Mouse (Mus musculus) neutrophil, adult 5-6 weeks (primary cell): ENCODE results near the gene Mrps17. TPM values are rescaled to one million over a fixed set of nuclear protein-coding genes. Genes with fewer than 3 reads are reported as not detected.
"Not testable (repeated sequence)": the region's sequence is repeated elsewhere in the genome, so short reads cannot be mapped to it uniquely, and the experiment has no call there.

ENCODE experiments used
- ATAC-seq: fragments of 151-379, 151-347 bp; 2 replicates; pipeline ENCODE4 v1.8.0; 2017; ENCODE audit warnings: mild to moderate bottlenecking, moderate TSS enrichment; ENCODE audit not compliant: insufficient number of reproducible peaks, poor library complexity, low FRiP score, severe bottlenecking; ENCODE audit errors: extremely low read depth
- total RNA-seq: library from RNA; stranded (forward); fragments of 200-1000 nt; gene quantifications from 2 replicates; pipeline ENCODE4 v1.2.3, GENCODE M21; 2017

Gene Mrps17
- total RNA-seq: 36.1 and 42.6 TPM in 2 replicates

DNA sequence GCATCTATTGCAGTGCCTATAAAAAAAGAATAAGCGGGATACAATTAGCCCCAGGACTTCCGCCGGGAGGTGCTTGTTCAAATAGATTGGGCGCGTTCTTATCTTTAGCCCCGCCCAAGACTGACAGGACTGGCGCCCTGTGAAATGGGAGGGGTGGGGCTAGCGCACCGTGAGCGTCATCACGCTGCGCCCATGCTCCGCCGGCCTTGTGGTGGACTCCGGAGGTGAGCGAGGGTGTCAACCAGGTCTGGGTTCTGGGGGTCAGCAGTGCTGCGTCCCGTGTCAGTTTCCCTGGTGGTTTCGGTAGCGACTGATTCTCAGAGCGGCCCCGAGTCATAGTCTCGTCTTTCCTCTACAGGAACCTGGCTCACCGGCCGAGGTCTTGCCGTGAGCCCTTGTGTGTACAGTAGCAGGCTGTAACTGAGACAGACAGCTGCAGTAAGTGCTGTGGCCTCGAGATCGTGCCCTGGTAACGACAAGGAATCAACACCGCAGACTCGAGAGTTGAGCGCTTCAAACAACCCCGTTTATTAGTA lies at the start of gene Mrps17:
Gene Mrps17, plus strand, starts transcription at position 172 of the 536 bp plus-strand sequence.
- peak; percentile 99 for ATAC-seq

DNA sequence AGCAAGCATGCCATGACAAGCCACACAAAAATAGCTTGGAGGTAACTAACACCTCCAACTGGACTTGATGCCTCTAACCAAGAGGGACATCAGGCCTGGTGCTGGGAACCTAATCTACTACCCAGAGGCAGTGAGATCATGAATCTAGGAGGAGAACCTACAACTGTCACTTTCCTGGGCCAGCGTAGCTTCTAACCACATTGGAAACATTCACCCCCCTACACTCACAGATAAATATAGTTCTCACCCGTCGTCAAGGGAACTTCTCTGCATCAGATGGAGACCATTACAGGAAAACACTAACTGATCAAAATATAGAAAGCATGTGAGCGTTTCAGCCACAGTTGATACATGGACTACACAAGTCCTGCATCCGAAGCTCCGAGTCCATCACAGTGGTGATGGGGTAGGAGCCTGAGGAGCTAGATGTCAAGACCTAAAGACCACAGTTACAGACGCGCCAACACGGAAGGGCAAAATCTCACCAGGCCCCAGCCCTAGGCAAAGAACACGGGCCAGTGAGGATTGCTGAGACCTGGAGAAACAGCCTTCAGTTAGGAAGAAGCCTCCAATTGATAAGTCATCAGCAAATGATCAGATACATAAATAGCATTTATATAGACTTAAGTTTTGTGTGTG lies 48.9 kb upstream of the Mrps17 start:
- ATAC-seq: no peak

DNA sequence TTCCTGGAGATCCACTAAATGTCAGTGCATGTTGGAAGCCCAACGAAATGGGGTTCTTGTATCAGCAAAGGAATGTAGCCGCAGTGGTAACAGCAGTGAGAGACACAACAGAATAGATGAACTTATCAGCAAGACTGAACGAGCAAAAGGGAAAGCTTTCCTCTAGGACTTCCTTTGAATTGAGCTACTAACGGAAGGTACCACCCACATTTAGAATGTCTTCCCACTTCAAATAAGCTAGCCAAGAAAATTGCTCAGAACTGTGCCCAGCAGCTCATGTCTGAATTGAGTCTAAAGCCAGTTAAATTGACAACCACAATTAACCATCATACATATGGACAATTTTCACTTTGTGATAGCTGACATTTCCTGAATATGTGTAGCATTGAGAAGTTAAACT lies 47.4 kb upstream of the Mrps17 start:
- no peak for ATAC-seq

DNA sequence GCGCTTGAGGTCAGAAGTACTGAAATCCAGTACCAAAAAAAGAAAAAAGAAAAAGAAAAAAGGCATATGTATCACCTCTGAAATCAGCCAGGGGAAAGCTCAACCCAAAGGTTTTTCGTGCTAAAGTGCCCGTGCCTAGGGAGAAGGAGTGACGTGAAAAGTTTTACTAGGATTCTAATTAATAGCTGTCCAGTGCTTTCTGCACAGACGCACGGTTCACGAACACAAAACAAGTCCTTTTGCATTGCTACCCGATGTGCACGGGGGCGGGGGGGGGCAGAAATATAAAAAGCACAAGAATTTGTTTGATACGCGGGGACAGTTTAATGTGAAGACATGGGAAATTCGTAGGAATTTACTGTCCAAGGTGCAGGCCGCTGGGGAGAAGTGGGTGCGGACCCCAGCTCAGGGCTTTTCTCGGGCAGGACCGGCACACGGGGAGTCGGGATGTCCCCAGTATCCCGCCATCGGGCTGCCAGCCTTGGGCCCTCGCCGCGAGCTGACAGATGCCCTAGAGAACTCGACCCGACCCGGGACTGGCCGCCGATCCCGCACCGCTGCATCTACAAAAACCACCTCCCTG lies 45.8 kb upstream of the Mrps17 start:
- no peak for ATAC-seq

DNA sequence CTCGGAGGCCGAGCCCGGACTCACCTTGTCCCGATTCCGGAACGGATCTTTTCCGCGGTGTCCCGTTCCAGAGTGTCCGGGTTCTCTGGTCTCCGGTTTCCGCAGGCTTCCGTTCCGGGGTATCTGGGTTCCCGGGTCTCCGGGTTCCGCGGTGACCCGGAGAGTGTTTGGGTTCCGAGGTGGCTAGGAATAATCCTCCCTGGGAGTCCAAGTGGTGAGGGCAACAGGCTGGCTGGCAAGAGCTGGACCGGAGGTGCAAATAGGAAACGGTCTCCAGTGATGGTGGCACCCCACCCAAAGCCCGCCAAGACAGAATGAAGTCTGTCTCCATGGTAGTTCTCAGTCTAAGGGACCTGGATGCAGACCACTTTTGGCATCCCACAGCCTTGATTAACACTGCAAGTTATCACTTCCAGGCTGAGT lies 45.2 kb upstream of the Mrps17 start, which contains the start of gene Zfp11:
Gene Zfp11, minus strand, starts transcription at position 64 of the 423 bp plus-strand sequence.
- 0 out of 2 replicates have a peak, but pooled peaks have one; percentile 36 for ATAC-seq

DNA sequence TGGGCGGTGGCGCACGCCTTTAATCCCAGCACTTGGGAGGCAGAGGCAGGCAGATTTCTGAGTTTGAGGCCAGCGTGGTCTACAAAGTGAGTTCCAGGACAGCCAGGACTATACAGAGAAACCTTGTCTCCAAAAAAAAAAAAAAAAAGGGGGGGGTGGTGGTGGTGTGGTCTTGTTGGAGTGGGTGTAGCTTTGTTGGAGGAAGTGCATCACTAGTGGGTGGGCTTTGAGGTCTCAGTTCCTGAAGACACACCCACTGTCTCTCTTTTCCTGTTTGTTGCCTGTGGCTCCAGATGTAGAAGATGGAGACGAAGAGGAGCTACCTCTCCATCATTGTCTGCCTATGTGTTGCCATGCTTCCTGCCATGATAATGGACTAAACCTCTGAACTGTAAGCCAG lies 30.2 kb upstream of the Mrps17 start:
- not testable (repeated sequence) for ATAC-seq

DNA sequence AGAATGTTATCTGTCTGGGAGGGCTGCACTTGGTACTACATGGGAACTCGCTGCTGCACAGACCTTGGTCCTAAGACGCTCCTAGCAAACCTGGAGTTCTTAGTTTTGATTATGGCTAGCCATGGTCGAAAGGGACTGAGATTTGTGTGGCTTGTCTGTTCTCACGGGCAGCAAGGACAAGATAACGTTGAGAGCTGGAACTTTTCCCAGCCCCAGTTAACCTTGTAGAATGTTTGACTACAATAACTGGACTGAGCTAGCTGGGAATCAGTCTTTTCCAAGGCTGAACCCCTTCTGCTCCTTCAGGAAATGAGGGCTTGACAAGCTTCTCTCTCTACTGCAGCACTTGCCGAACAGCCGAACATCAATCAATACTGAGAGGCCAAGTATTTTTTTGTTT lies 27.7 kb upstream of the Mrps17 start:
- no peak for ATAC-seq

DNA sequence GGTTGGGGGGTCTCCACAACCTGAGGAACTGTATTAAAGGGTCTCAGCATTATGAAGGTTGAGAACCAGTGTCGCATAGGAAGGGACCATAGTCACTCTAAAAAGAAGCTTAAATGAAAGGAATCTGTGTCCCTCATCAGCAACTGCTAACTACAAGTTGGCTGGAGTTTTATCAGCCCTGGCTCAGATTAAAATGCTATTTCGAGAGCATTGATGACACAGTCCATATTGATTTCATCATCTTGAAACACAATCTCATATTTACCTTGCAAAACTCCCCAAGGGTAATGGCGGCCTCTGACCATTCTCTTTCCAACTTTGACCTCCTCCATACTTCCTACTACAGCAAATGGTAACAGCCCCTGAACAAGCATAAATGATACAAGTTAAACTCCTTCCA lies 24.8 kb upstream of the Mrps17 start:
- ATAC-seq: no peak

DNA sequence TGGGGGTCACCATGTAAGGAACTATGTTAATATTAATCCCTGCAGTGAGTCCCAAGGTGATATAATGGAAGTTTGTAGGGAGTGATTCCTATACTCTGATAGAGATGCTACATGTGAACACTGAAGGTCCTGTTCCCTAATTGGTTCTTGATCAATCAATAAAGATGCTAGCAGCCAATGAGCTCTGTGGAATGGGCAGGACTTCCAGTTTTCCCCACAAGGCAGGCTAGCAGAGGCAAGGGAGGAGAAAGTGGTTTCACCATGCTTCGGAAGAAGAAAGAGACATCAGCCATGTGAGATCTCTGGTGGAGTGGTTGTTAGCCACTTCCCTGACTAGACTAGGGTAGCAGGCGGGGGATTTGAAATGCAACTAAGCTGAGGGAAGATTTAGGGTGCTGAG lies 14.8 kb upstream of the Mrps17 start:
- ATAC-seq: no peak

DNA sequence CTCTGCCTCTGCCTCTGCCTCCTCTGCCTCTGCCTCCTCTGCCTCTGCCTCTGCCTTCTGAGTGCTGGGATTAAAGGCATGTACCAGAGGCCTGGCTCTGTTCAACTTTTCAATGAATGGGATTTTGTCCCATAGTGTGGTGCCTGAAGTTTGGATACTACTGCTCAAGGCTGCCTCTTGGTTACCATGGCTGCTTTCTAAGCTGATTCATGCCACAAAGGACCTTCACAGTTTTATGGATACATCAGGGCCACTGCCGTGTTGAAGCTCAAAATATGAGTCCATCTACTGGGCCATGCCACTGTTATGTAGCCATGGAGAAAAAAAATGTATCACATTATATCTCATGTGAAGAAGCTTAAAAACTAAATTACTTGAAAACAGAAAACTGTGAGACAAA lies 13.6 kb upstream of the Mrps17 start:
- ATAC-seq: no peak

DNA sequence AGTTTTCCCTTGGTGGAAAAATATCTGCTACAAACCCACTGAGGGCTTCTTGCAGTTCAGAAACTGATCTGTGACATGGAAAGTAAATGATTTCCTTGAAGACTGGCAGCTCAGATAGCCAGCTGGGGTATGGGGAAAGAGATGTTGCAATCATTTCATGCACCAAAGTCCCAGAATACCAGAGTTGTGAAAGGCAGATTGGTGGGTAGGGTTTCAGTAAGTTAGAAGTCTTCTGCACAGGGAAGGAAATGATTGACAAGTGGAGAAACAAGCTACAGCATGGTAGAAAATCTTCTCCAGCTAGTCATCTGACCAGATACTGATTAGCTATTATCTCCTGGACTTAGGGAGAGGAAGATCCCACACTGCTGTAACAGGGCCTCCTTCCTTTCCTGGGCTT lies 11.9 kb upstream of the Mrps17 start:
- no peak for ATAC-seq

DNA sequence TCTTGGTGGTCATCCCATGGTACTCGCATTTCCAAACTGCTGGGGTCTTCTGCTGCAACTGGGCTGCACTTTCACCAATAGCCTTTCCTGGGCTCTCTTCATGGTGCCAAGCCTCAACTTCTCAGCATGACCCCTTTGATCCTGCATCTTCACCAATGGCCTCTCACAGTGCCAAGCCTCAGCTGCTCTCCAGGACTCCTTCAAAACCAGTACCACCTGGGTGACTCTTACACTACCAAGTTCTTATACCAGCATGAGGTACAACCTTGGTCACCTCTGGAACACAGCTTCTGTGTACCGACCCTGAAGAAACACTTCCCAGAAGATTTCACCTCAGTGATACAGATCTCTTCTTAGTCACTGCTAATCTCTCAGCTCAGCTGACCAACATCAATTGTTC lies 6.9 kb upstream of the Mrps17 start, which contains the start of gene Sept14:
Gene Sept14, minus strand, starts transcription at position 101 of the 400 bp plus-strand sequence.
- no peak for ATAC-seq

DNA sequence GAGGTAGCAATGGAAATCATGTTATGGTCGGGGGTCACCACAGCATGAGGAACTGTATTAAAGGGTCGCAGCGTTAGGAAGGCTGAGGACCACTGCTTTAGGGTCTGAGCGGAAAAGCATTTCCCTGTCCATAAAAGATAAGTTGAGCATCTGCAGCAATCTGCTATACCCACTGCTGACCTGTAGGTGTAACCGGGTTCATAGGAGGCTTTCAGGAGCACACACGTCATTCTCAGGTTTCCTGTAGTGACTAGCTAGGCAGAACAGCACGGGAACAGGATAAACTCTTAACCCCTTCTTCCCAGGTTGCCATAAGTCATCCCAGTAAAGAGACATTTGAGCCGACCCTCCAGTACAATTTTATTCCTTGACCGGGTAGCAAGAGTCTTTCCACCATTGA lies 1.7 kb downstream of the Mrps17 start:
- no peak for ATAC-seq

DNA sequence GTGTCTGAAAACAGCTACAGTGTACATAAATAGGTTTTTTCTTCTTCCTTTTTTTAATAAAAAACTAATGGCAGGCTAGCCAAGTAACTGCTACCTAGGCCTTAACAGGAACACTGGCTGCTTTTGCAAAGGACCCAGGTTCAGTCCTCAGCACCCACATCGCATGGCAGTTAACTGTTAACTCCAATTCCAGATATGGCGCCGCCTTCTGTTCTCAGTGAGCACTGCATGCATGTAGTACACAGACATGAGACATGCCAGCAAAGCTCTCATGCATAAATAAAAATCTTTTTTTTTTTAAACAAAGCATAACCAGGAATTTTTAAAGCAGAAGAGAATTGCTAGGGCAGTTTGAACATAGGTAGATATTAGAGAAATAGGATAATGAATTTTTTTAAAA lies 4.9 kb downstream of the Mrps17 start:
- no peak for ATAC-seq

DNA sequence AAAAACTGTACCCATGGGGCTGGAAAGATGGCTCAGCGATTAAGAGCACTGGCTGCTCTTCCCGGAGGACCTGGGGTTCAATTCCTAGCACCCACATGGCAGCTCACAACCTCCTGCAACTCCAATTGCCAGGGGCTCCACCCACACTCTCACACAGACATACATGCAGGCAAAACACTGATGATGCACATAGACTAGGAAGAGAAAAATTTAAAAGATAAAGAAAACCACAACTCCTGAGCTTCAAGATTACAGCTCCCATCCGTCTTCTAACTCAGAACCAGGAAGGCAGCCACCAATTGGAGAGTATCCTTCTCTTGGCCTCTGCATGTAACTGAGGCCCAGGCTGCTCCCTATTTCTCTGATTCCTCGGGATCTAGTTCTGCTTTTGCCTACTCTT lies 9.0 kb downstream of the Mrps17 start:
- ATAC-seq: no peak

DNA sequence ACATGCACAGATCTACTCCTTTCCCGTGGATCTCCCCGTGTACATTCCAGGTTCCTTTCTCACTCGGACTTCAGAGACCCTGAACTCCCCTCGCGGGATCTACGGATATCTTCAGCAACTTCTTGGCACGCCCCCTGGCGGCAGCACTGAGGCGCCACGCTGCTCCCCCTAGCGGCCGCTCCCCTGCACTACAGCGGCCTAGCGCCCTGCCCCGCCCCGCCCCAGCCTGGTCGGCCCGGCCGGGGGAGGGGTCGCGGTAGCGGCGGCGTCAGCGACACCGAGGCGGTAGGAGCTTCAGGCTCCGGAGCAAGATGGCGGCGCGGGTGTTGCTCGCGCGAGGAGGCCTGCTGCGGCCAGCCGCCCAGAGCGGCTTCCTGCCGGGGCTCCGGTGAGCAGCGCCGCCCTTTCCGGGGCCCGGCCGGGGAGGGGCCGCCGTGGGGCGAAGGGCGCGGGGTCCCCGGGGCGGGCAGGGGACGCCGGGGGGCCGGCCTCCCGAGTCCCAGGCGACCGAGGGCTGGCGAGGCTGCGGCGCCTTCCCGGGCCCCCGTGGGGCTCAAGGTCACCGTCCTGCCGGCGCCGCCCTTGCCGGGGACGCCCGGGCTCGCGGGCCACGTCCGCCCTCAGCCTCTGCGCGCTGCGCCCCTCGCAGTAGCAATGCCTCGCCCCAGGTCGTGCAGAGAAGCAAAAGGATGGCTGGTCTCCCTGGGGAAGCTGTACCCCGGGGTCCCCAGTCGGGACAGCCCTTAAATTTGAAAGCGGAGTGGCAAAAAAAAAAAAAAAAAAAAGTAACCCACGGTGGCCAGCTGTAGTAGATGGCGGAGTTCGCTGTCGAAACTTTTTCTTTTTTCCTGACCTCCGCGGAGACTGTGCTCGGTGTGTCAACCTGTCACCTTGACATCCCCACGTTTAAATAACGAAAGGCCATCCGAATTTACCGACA lies 9.8 kb downstream of the Mrps17 start, which contains the start of gene Nipsnap2:
Gene Nipsnap2, plus strand, starts transcription at position 230 of the 940 bp plus-strand sequence.
- ATAC-seq: peak; percentile 85

DNA sequence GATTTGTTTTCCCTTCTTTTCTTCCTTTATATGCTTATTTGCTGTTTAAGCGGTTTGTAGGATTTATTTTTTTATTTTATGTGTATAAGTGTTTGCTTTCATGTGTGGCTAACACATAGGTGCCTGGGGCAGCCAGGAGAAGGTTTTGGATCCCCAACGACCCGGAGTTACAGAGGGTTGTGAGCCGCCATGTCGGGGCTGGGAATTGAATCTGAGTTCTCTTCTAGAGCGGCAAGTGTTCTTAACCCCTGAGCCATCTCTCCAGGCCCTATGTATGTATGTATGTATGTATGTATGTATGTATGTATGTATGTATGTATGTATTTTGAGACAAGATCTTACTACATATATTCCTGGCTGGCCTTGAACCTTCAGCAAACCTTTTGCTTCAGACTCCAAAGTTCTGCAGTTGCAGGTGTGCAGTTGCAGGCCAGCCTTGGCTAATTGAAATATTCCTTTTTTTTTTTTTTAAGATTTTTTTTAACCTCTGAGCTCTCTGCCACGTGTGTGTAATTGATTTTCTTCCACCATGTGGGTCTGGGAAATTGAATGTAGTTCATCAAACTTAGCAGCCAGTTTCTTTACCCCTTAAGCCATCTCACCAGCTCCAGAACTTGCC lies 10.6 kb downstream of the Mrps17 start:
- no peak for ATAC-seq

DNA sequence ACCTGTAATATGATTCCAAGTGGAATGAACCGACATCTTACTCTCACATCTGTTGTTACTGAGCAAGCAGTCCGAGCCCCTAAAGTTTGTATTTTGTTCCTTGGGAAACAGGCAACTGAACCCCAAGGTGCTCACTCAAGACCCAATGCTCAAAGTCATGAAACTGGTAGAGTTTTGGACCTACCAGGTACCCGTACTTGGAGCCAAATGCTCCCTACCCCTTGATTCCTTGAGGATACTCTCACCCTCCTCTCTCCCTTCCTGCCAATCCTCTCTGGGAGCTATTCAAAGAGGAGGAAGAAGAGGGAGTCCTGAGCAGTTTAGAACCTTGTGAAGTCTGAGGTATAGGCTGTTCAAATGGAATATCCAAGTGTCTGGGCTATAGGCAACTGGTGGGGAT lies 11.5 kb downstream of the Mrps17 start:
- ATAC-seq: no peak

DNA sequence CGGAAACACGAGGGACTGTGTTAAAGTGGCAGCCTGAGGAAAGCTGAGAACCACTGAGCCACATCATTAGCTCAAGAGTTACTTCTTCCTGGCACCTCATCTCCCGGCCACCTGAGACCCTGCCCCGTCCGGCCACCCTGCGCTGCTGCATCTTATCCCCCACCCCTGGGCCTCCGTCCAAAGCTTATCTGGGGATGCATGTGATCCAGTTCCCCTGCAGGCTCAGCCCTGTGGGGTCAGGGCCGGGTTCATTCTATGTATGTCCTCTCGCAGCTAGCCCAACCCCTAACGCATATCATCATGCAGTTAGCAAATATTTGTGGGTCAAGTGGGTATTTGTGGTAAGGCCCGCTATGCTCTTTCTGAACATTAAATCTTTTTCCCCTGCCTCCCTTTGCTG lies 14.0 kb downstream of the Mrps17 start:
- ATAC-seq: no peak
